Mouse (Mus musculus) thymus, adult 2 months (tissue): ENCODE measurements around the gene Tnfrsf13b. TPM values are rescaled to one million over a fixed set of nuclear protein-coding genes. Genes with fewer than 3 reads are reported as not detected.
"Not testable (repeated sequence)": the region's sequence is repeated elsewhere in the genome, so short reads cannot be mapped to it uniquely, and the experiment has no call there.

Experiments used
- DNase-seq: peaks from one replicate; pipeline ENCODE4 v3.0.0; 2021
- H3K27ac ChIP-seq: fragments of 200-500 bp; 2 replicates; pipeline ENCODE4 v1.5.1; 2012; ENCODE audit warnings: low read length, control low read depth; ENCODE audit not compliant: control insufficient read depth, insufficient read depth
- H3K27me3 ChIP-seq: fragments of 200-500 bp; 2 replicates; pipeline ENCODE4 v1.6.1; 2012; ENCODE audit warnings: mild to moderate bottlenecking, low read length, moderate library complexity, mixed read lengths; ENCODE audit not compliant: control insufficient read depth, insufficient read depth
- H3K36me3 ChIP-seq: fragments of 200-500 bp; 2 replicates; pipeline ENCODE4 v1.6.1; 2012; ENCODE audit warnings: mild to moderate bottlenecking, low read length, moderate library complexity; ENCODE audit not compliant: control insufficient read depth, insufficient read depth
- H3K4me1 ChIP-seq: fragments of 200-500 bp; replicated peaks from 2 replicates; pipeline ENCODE4 v1.6.1; 2012; ENCODE audit warnings: low read length; ENCODE audit not compliant: control insufficient read depth, insufficient read depth
- H3K4me3 ChIP-seq: fragments of 200-500 bp; 2 replicates; pipeline ENCODE4 v1.5.1; 2012; ENCODE audit warnings: mild to moderate bottlenecking, low read length, control low read depth, moderate library complexity; ENCODE audit not compliant: control insufficient read depth, insufficient read depth
- CTCF ChIP-seq: fragments of 200-500 bp; IDR thresholded peaks from 2 replicates; pipeline ENCODE4 v1.5.1; 2012; ENCODE audit warnings: mild to moderate bottlenecking, control low read depth, low read length, moderate library complexity, borderline replicate concordance; ENCODE audit not compliant: control insufficient read depth, poor library complexity, insufficient read depth; ENCODE audit errors: extremely low read depth
- POLR2A ChIP-seq: fragments of 200-500 bp; IDR thresholded peaks from 2 replicates; pipeline ENCODE4 v1.6.1; 2012; ENCODE audit warnings: mild to moderate bottlenecking, low read length, control low read depth, moderate library complexity; ENCODE audit not compliant: control insufficient read depth, poor library complexity, insufficient read depth; ENCODE audit errors: extremely low read depth
- WGBS: fragments of 180-500 bp; shearing (Covaris S2); methylation state at CpG from one replicate; pipeline ENCODE4 v1.1.7; 2018; 5-methylcytosine and 5-hydroxymethylcytosine counted together
- polyA plus RNA-seq: library from polyadenylated mRNA; depleted of rRNA; stranded (reverse); fragments of >200 nt; gene quantifications from 2 replicates; pipeline ENCODE4 v1.2.3, GENCODE M21; 2012

The Tnfrsf13b gene
- polyA plus RNA-seq, 1 experiment = 134 TPM

DNA sequence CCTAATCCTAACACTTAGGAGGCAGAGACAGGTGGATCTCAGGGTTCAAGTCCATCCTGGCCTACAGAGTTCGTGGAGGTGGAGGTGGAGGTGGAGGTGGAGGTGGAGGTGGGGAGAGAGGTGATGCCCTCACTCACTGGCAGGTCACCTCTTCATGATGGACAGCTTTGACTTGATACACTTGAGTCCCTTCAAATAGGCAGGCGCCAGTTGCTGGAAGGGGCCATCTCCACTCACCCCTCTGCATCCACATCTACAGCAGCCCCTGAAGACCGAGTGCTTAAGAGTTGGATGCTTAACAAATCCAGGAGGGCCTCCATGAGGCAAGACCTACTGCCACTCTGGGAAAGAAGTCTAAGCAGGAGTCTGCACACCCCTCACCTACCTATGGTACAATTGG lies 36.8 kb downstream of the Tnfrsf13b start:
- H3K4me3 ChIP-seq = no peak overlapping the region
- no peak for DNase-seq
- H3K36me3 ChIP-seq = peaks cover 64% of the 10 kb centered on the region
- H3K27ac ChIP-seq = no peak overlapping the region
- WGBS = 98% methylated on average over 3 of the region's 3 CpGs
- peaks cover 14% of the 10 kb centered on the region for H3K4me1 ChIP-seq
- no peak for TF ChIP-seq POLR2A
- no peak for TF ChIP-seq CTCF
- no peaks in the 10 kb centered on the region for H3K27me3 ChIP-seq

DNA sequence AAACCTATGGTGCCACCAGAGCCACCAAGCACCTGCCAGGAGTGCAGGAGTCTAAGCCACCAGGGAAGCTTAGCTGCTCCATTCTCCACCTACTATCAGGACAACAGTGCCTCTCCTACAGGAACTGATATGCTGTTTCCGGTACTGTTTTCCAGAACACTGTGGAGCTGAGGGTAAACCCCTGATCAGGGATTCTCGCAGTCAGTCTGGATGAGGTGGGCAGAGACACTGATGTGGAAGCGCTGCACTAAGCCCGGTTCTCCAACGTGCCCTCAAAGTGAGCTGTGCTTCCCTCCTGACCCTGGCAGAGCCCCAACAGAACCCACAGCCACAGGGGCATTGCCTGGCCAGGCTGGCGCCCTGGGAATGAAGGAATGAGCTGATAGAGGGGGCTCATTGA lies 37.8 kb downstream of the Tnfrsf13b start:
- Histone ChIP-seq H3K36me3 (peaks cover 56% of the 10 kb centered on the region), H3K27ac (no peak overlapping the region), H3K27me3 (no peaks in the 10 kb centered on the region), H3K4me3 (no peak overlapping the region), H3K4me1 (peaks cover 13% of the 10 kb centered on the region)
- TF ChIP-seq CTCF = no peak
- no peak for TF ChIP-seq POLR2A
- DNase-seq = no peak
- WGBS = 93% methylated on average over 6 of the region's 6 CpGs

DNA sequence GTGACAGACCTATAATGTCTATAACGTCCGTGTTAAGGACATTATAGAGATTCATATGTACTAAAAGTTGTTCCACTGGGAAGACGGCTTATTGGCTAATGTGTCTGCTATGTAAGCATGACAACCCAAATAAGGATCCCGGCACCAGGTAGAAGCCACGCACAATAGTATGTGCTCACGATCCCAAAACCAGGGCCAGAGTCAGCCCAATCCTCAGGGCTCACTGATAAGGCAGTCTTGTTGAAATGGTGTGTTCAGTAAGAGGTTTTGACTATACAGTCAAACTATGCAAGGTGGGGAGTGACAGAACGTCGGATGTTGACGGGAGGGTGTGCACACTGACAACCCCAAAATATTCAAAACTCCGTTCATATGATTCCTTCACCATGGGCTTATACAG lies 38.3 kb downstream of the Tnfrsf13b start:
- 98% methylated on average over 10 of the region's 10 CpGs for WGBS

DNA sequence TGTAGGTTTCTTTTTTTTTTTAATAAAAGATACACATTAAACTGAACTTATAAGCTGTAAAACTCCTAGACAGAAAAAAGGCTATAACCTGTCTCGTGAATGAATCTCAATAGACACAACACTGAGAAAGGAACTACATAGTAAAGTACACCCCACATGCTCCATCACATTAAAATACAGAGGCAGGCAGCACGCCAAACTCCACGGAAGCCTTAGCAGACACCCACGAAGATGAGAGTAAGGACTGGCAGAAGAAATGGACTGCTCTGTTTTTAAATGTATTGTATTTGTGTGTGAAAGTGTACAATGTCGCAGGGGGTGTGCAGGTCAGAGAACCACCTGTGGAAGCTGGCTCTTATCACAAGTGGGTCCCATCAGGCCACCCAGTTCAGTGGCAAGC lies 43.6 kb downstream of the Tnfrsf13b start:
- 90% methylated on average over 5 of the region's 5 CpGs for WGBS
- H3K27ac ChIP-seq = no peak overlapping the region

More for the DNA sequence above, 38.3 kb downstream of the Tnfrsf13b start:
- Histone ChIP-seq H3K4me1 (peaks cover 8% of the 10 kb centered on the region), H3K36me3 (peaks cover 56% of the 10 kb centered on the region), H3K27ac (no peak overlapping the region), H3K27me3 (no peaks in the 10 kb centered on the region), H3K4me3 (no peak overlapping the region)
- TF ChIP-seq POLR2A (no peak), CTCF (no peak)
- no peak for DNase-seq

DNA sequence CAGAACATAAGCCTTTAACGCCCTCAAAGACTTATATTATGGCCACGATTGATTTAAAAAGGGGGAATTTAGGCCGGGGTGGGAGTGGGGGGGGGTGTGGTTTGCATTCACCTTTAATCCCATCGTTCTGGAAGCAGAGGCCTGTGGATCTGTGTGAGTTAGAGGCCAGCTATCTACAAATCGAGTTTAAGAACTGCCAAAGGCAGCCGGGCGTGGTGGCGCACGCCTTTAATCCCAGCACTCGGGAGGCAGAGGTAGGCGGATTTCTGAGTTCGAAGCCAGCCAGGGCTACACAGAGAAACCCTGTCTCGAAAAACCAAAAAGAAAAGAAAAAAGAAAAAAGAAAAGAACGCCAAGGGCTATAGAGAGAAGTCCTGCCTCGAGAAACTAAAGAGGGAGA lies 46.9 kb downstream of the Tnfrsf13b start:
- not testable (repeated sequence) for H3K27ac ChIP-seq, DNase-seq, H3K4me1 ChIP-seq, H3K4me3 ChIP-seq, H3K27me3 ChIP-seq, H3K36me3 ChIP-seq
- WGBS = 42% methylated on average over 15 of the region's 15 CpGs

More for the DNA sequence above, 43.6 kb downstream of the Tnfrsf13b start:
- H3K4me3 ChIP-seq = no peak overlapping the region
- peaks cover 19% of the 10 kb centered on the region for H3K36me3 ChIP-seq
- TF ChIP-seq CTCF (no peak), POLR2A (no peak)
- no peaks in the 10 kb centered on the region for H3K27me3 ChIP-seq
- no peak for DNase-seq
- H3K4me1 ChIP-seq = peaks cover 5% of the 10 kb centered on the region

DNA sequence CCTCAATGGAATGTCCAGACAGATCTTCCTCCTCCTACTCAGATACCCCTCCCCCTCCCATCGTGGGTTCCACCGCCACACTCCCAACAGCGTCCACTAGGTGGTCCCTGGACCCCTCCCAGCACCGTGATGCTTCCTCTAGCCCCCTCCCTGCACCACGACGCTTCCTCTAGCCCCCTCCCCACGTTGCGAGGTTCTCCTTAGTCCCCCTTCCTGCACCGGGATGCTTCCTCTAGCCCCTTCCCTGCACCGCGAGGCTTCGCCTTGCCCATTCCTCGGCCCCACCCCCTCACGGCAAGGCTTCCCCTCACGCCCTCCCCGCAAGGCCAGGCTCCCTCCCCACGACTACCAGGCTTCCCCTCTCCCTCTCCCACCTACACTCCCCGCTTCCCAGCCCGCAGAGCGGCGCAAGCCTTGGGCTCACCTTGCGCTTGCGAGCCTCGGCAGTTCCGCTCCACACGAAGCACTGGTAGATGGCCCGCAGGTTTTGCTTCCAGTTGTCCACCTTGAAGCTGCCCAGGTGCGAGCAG lies 47.8 kb downstream of the Tnfrsf13b start:
- Histone ChIP-seq H3K27me3 (no peaks in the 10 kb centered on the region), H3K36me3 (no peaks in the 10 kb centered on the region), H3K27ac (peak overlapping the region; percentile 56), H3K4me3 (peak overlapping the region; percentile 82), H3K4me1 (peaks cover 5% of the 10 kb centered on the region)
- WGBS = under 1% methylated on average over 28 of the region's 28 CpGs
- TF ChIP-seq CTCF = peak; percentile 69; the same call in 1 of the 2 replicates
- no peak for TF ChIP-seq POLR2A
- DNase-seq = peak; percentile 73

DNA sequence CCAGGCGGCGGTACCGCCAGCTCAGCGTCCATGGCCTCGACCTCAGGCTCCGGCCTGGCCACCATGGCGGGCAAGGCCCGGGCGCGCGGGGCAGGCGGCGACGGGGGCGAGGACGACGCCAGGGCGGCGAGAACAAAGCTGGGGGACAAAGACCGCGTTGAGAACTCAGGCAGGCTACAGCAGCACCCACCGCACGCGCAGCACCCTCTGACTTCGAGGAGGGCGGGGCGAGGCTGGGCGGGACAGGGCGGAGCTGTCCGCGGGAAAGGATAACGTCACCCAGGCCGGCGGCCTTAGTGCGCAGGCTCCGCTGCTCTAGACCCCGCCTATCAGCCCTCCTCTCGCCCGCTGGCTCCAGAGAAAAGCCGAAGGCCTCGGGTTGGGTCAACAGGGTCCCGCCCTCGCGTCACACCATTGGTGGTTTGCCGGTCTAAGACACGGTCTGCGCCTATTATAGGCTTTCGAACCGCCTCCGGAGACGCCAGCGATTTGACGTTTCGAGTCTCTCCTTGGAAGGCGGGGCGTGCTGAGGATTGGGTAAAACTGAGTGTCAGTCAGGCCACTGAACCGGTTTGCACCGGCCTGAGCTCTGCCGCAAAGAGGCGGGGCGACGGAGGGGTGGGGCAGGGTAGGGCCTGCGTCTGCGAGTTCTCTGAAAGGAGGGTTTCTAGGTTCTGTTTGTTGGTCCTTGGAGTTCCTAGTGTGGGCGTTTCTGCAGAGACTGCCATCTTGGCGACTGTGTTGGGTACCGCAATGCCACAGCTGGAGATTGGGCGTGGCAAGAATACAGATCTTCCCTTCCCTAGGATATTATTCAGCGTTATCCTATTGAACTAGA lies 48.5 kb downstream of the Tnfrsf13b start, which contains the start of gene Usp22:
TSS of gene Usp22 (minus strand) at position 235 of the 838 bp plus-strand sequence.
- H3K4me3 ChIP-seq = peak within 1 kb of the TSS; percentile 82
- peaks cover 5% of the 10 kb centered on the region for H3K4me1 ChIP-seq
- TF ChIP-seq CTCF (peak; percentile 36; the same call in 1 of the 2 replicates), POLR2A (peak; percentile 67)
- H3K27me3 ChIP-seq = no peaks in the 10 kb centered on the region
- peak; percentile 99 for DNase-seq
- WGBS = under 1% methylated on average over 69 of the region's 69 CpGs
- peak within 1 kb of the TSS; percentile 56 for H3K27ac ChIP-seq
- H3K36me3 ChIP-seq = no peaks in the 10 kb centered on the region
